Mouse (Mus musculus): ENCODE measurements around the gene Ly86. TPM values are rescaled to one million over a fixed set of nuclear protein-coding genes. Genes with fewer than 3 reads are reported as not detected.

Ly86 gene
- polyA plus RNA-seq, 1 experiment from 2014 or later: 18.8 TPM

DNA sequence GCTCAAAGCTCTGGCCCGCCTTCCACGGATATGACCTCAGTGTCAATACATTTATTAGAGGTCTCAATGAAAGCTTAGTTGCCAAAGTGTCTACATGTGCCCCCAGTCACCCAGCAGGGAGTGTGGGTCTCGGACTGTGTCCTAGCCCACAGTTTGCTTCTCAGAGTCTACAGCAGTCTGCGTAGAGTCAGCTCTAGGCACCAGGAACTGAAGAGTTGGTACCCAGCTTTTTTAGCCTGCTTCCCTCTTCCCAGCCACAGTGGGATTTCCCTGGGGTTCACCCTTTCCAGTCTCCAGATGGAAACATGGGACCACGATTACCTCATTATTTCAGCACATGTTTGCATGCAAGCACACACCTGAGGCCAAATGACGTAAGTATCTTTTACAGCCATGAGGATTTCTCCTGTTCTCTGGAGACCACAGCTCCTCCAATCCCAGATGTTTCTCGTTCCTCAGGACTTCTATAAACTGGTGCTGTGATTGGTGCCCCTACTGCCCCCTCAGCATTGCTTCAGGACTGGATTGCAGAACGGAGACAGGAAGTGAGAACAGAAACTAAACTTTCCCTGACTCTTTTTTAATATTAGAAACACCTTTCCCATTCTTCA lies 84.8 kb downstream of the Ly86 start:
- no peak overlapping the region for H3K4me3 ChIP-seq (ENCODE audit: low read depth, low read length)

GRCm38 (mm10) chr13:37431707-37432106 lies 86.7 kb downstream of the Ly86 start:
- H3K27ac ChIP-seq (replicated peaks; ENCODE audit: low read depth, low read length): no peak overlapping the region
- no peaks in the 10 kb centered on the region for H3K9me3 ChIP-seq (ENCODE audit: control insufficient read depth, low read length)
- no peaks in the 10 kb centered on the region for H3K36me3 ChIP-seq (ENCODE audit: control insufficient read depth, insufficient read depth, low read length)
- H3K4me1 ChIP-seq (ENCODE audit: control insufficient read depth, insufficient read depth, low read length): peaks cover 7% of the 10 kb centered on the region
- H3K27me3 ChIP-seq (replicated peaks; ENCODE audit: control insufficient read depth, insufficient read depth, low read length): peaks cover 6% of the 10 kb centered on the region; the same call in 1 of the 2 replicates
- ATAC-seq (ENCODE audit: low read depth) (no peak), DNase-seq (ENCODE audit: low spot score) (no peak)
- 97% methylated on average over 2 of the region's 2 CpGs for WGBS
- no peak overlapping the region for H3K4me2 ChIP-seq (ENCODE audit: low read depth, low read length)
- no peak overlapping the region for H3K9ac ChIP-seq (ENCODE audit: low read depth, low read length)
- no peak overlapping the region for H3K4me3 ChIP-seq (ENCODE audit: low read depth, low read length)

More for the DNA sequence above, 84.8 kb downstream of the Ly86 start:
- H3K4me2 ChIP-seq (ENCODE audit: low read depth, low read length): no peak overlapping the region
- DNase-seq (ENCODE audit: low spot score) (peak; percentile 58), ATAC-seq (ENCODE audit: low read depth) (peak; percentile 38)
- no peak overlapping the region for H3K27ac ChIP-seq (replicated peaks; ENCODE audit: low read depth, low read length)
- H3K4me1 ChIP-seq (ENCODE audit: control insufficient read depth, insufficient read depth, low read length): peaks cover 4% of the 10 kb centered on the region
- H3K9ac ChIP-seq (ENCODE audit: low read depth, low read length): no peak overlapping the region
- H3K36me3 ChIP-seq (ENCODE audit: control insufficient read depth, insufficient read depth, low read length): no peaks in the 10 kb centered on the region
- no peaks in the 10 kb centered on the region for H3K27me3 ChIP-seq (replicated peaks; ENCODE audit: control insufficient read depth, insufficient read depth, low read length)
- no peaks in the 10 kb centered on the region for H3K9me3 ChIP-seq (ENCODE audit: control insufficient read depth, low read length)
- 53% methylated on average over 8 of the region's 8 CpGs for WGBS

DNA sequence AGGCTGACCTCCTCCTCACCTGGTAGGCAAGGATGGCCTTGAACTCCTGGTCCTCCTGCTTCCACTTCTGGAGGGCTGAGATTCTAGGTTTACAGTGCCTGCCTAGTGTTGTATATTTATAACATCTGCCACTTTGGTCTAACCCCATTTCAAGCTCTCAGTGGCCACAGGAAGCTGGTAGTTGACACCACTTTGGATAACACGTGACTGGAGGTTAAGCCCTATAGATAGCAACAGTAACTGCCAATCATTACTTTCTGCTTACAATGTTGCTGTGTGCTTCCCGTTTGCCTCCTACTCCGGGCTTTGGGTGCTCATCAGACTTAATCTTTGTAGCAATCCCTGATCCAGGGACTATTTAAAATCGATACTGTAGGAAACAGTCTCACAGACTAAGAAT lies 87.6 kb downstream of the Ly86 start:
- H3K4me1 ChIP-seq (ENCODE audit: control insufficient read depth, insufficient read depth, low read length): peaks cover 7% of the 10 kb centered on the region
- 32% methylated on average over 4 of the region's 4 CpGs for WGBS
- H3K4me3 ChIP-seq (ENCODE audit: low read depth, low read length): no peak overlapping the region
- H3K36me3 ChIP-seq (ENCODE audit: control insufficient read depth, insufficient read depth, low read length): no peaks in the 10 kb centered on the region
- peaks cover 10% of the 10 kb centered on the region; the same call in 1 of the 2 replicates for H3K27me3 ChIP-seq (replicated peaks; ENCODE audit: control insufficient read depth, insufficient read depth, low read length)
- no peak overlapping the region for H3K9ac ChIP-seq (ENCODE audit: low read depth, low read length)
- no peak overlapping the region for H3K27ac ChIP-seq (replicated peaks; ENCODE audit: low read depth, low read length)
- H3K9me3 ChIP-seq (ENCODE audit: control insufficient read depth, low read length): no peaks in the 10 kb centered on the region
- no peak overlapping the region for H3K4me2 ChIP-seq (ENCODE audit: low read depth, low read length)
- ATAC-seq (ENCODE audit: low read depth) (no peak), DNase-seq (ENCODE audit: low spot score) (peak; percentile 28)

GRCm38 (mm10) chr13:37433142-37433541 lies 88.1 kb downstream of the Ly86 start:
- Histone ChIP-seq H3K27me3 (replicated peaks; ENCODE audit: control insufficient read depth, insufficient read depth, low read length) (peaks cover 10% of the 10 kb centered on the region; the same call in 1 of the 2 replicates), H3K4me2 (ENCODE audit: low read depth, low read length) (no peak overlapping the region), H3K4me3 (ENCODE audit: low read depth, low read length) (no peak overlapping the region), H3K4me1 (ENCODE audit: control insufficient read depth, insufficient read depth, low read length) (peaks cover 7% of the 10 kb centered on the region), H3K36me3 (ENCODE audit: control insufficient read depth, insufficient read depth, low read length) (no peaks in the 10 kb centered on the region), H3K9ac (ENCODE audit: low read depth, low read length) (no peak overlapping the region), H3K27ac (replicated peaks; ENCODE audit: low read depth, low read length) (no peak overlapping the region), H3K9me3 (ENCODE audit: control insufficient read depth, low read length) (no peaks in the 10 kb centered on the region)
- 31% methylated on average over 3 of the region's 3 CpGs for WGBS
- DNase-seq (ENCODE audit: low spot score) (no peak), ATAC-seq (ENCODE audit: low read depth) (no peak)

DNA sequence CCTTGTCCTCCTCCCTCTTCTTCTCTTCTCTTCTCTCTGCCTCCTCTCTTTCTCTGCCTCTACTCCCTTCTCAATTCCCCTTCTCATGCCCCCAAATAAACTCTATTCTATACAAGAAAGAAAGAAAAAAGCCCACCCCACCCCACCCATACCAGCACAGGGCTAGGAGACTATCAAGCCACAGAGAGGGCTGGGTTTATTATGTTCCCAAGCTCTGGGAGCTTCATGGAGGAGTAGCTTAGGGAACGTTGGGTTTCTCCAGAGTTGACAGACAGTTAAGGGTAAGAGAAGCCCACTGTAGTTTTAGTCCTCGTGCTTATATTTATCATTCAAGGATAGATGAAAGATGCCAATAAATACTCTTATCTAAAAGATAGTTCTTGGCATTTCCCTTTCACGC lies 88.7 kb downstream of the Ly86 start:
- H3K36me3 ChIP-seq (ENCODE audit: control insufficient read depth, insufficient read depth, low read length): no peaks in the 10 kb centered on the region
- no peak overlapping the region for H3K4me3 ChIP-seq (ENCODE audit: low read depth, low read length)
- peaks cover 10% of the 10 kb centered on the region; the same call in 1 of the 2 replicates for H3K27me3 ChIP-seq (replicated peaks; ENCODE audit: control insufficient read depth, insufficient read depth, low read length)
- H3K4me1 ChIP-seq (ENCODE audit: control insufficient read depth, insufficient read depth, low read length): peaks cover 7% of the 10 kb centered on the region
- ATAC-seq (ENCODE audit: low read depth): no peak; the same call in 1 of the 2 replicates
- H3K9me3 ChIP-seq (ENCODE audit: control insufficient read depth, low read length): no peaks in the 10 kb centered on the region
- WGBS: 13% methylated on average over 3 of the region's 3 CpGs
- no peak overlapping the region for H3K27ac ChIP-seq (replicated peaks; ENCODE audit: low read depth, low read length)
- H3K4me2 ChIP-seq (ENCODE audit: low read depth, low read length): peak overlapping the region; percentile 72; the same call in 1 of the 2 replicates
- DNase-seq (ENCODE audit: low spot score): no peak
- H3K9ac ChIP-seq (ENCODE audit: low read depth, low read length): no peak overlapping the region

- peaks cover 10% of the 10 kb centered on the region; the same call in 1 of the 2 replicates for H3K27me3 ChIP-seq (replicated peaks; ENCODE audit: control insufficient read depth, insufficient read depth, low read length)
- ATAC-seq (ENCODE audit: low read depth): peak; percentile 43
- H3K9ac ChIP-seq (ENCODE audit: low read depth, low read length): peak overlapping the region; percentile 71
- peak overlapping the region; percentile 72 for H3K4me2 ChIP-seq (ENCODE audit: low read depth, low read length)
- DNase-seq (ENCODE audit: low spot score): peak; percentile 91
- peak overlapping the region; percentile 25; the same call in 1 of the 2 replicates for H3K27ac ChIP-seq (replicated peaks; ENCODE audit: low read depth, low read length)
- 1% methylated on average over 19 of the region's 19 CpGs for WGBS
- peaks cover 10% of the 10 kb centered on the region for H3K4me1 ChIP-seq (ENCODE audit: control insufficient read depth, insufficient read depth, low read length)
- H3K9me3 ChIP-seq (ENCODE audit: control insufficient read depth, low read length): no peaks in the 10 kb centered on the region
- peak overlapping the region; percentile 48 for H3K4me3 ChIP-seq (ENCODE audit: low read depth, low read length)
- no peaks in the 10 kb centered on the region for H3K36me3 ChIP-seq (ENCODE audit: control insufficient read depth, insufficient read depth, low read length)
These were observed 89.2 kb downstream of the Ly86 start for GRCm38 (mm10) chr13:37434137-37434772.

- peaks cover 10% of the 10 kb centered on the region; the same call in 1 of the 2 replicates for H3K27me3 ChIP-seq (replicated peaks; ENCODE audit: control insufficient read depth, insufficient read depth, low read length)
- peak overlapping the region; percentile 48 for H3K4me3 ChIP-seq (ENCODE audit: low read depth, low read length)
- H3K27ac ChIP-seq (replicated peaks; ENCODE audit: low read depth, low read length): peak overlapping the region; percentile 25; the same call in 1 of the 2 replicates
- DNase-seq (ENCODE audit: low spot score) (no peak), ATAC-seq (ENCODE audit: low read depth) (no peak)
- H3K4me1 ChIP-seq (ENCODE audit: control insufficient read depth, insufficient read depth, low read length): peaks cover 13% of the 10 kb centered on the region
- H3K9me3 ChIP-seq (ENCODE audit: control insufficient read depth, low read length): no peaks in the 10 kb centered on the region
- 13% methylated on average over 9 of the region's 9 CpGs for WGBS
- peak overlapping the region; percentile 71 for H3K9ac ChIP-seq (ENCODE audit: low read depth, low read length)
- H3K36me3 ChIP-seq (ENCODE audit: control insufficient read depth, insufficient read depth, low read length): no peaks in the 10 kb centered on the region
- H3K4me2 ChIP-seq (ENCODE audit: low read depth, low read length): peak overlapping the region; percentile 72
These were observed 89.8 kb downstream of the Ly86 start for GRCm38 (mm10) chr13:37434841-37435240.

- WGBS: 8% methylated on average over 18 of the region's 18 CpGs
- ATAC-seq (ENCODE audit: low read depth) (peak; percentile 17; the same call in 1 of the 2 replicates), DNase-seq (ENCODE audit: low spot score) (peak; percentile 40)
- no peak overlapping the region for H3K4me3 ChIP-seq (ENCODE audit: low read depth, low read length)
- no peaks in the 10 kb centered on the region for H3K9me3 ChIP-seq (ENCODE audit: control insufficient read depth, low read length)
- H3K4me1 ChIP-seq (ENCODE audit: control insufficient read depth, insufficient read depth, low read length): peaks cover 24% of the 10 kb centered on the region
- H3K27ac ChIP-seq (replicated peaks; ENCODE audit: low read depth, low read length): no peak overlapping the region
- no peaks in the 10 kb centered on the region for H3K36me3 ChIP-seq (ENCODE audit: control insufficient read depth, insufficient read depth, low read length)
- H3K9ac ChIP-seq (ENCODE audit: low read depth, low read length): no peak overlapping the region
- no peak overlapping the region for H3K4me2 ChIP-seq (ENCODE audit: low read depth, low read length)
- peaks cover 10% of the 10 kb centered on the region; the same call in 1 of the 2 replicates for H3K27me3 ChIP-seq (replicated peaks; ENCODE audit: control insufficient read depth, insufficient read depth, low read length)
These were observed 91.4 kb downstream of the Ly86 start for GRCm38 (mm10) chr13:37436267-37437013.
